Mouse (Mus musculus): ENCODE results near the gene Mtf2.

DNA sequence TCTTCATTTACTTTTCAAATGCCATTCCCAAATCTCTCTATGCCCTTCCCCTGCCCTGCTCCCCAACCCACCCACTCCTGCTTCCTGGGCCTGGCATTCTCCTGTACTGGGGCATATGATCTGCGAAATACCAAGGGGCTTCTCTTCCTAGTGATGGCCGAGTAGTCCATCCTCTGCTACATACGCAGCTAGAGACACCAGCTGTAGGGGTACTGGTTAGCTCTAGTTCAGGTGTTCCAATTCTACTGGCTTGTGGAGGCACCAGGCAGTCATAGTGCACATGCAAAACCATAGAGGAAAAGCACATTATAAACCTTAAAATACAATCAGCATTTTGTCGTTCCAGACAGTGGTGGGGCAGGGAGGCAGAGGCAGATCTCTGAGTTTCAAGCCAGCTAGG is 52.2 kb downstream of the Mtf2 start:
- no peak for TF ChIP-seq CTCF (IDR thresholded peaks at IDR 0.05; ENCODE audit: borderline replicate concordance, insufficient read depth, low read depth, low read length)
- TF ChIP-seq POLR2A (IDR thresholded peaks at IDR 0.05; ENCODE audit: borderline replicate concordance, insufficient read depth, low read length), result no peak

Data from cerebellum, adult 2 months (tissue).